Mouse (Mus musculus) T-helper 2 cell (primary cell): ENCODE measurements around the gene E4f1.

Experiments
- in situ Hi-C: fragments of 300-600 bp; cut with MboI, MseI; formaldehyde crosslinking; loops from one replicate; pipeline ENCODE4 v1.15.1; 2025; ENCODE audit warnings: high pct_unique_total_duplicates

E4f1 gene

GRCm38 (mm10) chr17:24416051-24416652 is 54.0 kb downstream of the E4f1 start:
- in situ Hi-C loops, result no loop called here

DNA sequence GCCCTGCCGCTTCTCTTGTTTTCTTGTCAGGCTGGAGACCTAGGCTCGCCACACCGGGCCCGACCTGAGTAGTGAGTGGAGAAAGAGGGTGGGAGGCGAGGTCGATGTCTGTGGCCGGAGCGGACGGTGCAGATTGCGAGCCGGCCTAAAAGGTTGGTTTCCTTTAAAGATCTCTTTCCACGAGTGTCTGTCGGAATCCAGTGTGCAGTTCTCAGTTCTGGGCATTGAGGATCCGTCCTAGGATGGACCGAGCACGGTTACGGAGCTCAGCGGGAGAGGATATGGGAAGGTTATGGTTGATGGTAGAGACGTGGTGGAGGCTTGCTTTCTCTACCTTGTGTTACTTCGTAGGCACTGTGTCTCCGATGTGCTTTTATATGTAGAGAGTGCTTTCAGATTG is 55.1 kb downstream of the E4f1 start:
- in situ Hi-C loops, result no loop called here

DNA sequence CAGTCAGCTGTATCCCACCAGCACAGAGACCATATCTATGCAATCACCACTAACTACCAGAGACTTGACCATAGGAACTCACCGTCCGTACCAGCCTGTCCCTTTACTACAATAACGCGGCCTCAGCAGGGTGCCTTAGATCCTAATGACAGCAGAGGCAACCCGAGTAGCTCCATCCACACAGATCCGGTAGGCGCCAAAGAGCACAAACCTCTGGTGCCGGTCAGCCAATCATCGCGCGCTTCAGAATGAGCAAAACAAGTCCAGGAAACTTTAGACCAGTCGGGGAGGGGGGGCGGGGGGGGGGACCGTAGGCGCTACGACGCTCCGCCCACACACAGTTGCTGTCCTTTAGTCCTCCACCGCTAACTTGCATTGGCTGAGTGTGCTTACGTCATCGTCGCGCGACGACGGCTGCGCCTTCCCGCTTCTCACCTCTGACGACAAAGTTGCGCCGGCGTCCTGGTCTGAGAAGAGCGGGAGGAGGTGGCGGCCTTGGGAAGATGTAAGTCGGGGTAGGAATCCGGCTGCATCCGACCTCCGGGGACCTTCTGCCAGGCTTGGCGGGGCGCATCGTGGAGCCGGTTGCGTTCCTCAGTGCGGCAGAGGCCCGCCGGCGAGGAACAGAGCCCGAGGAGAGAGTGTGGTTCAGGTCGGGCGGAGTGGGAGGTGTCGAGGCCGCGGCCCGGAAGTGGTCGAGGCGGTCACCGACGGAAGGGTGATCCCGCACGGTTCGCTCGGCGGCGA is 55.7 kb downstream of the E4f1 start, which contains the start of gene Rnps1:
Rnps1 (plus strand) TSS at position 336 of the 747 bp plus-strand sequence.
- in situ Hi-C loops, result no loop called here

DNA sequence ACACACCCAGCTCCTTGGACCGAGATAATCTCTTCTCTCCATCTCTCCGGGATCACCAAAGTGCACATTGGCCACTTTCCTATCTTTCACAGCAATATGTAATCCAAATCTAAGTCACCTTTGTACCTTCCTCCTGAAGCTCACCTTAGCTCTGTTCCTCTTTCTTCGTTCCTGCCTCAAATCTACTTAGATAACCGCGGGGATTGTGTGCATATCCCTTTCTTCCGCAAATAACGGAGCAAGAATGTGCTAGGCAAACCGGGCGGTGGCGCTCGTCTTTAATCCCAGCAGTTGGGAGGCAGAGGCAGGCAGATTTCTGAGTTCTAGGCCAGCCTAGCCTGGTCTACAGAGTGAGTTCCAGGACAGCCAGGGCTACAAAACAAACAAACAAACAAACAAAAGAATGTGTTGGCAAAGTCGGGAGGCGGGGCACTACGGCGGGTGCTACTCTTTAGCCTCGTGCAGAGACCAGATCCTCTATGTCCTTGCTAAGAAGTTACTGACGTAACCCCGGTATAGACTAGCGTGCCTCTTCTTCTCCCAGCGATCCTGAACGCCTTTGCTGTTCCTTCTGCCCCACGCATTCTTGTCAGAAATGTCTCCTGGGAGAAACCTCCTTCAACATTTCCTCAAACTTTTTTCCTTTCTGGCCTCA is 56.4 kb downstream of the E4f1 start:
- in situ Hi-C loops, result no loop called here

- in situ Hi-C loops, result no loop called here
These were observed 62.9 kb downstream of the E4f1 start for GRCm38 (mm10) chr17:24407116-24407803.

DNA sequence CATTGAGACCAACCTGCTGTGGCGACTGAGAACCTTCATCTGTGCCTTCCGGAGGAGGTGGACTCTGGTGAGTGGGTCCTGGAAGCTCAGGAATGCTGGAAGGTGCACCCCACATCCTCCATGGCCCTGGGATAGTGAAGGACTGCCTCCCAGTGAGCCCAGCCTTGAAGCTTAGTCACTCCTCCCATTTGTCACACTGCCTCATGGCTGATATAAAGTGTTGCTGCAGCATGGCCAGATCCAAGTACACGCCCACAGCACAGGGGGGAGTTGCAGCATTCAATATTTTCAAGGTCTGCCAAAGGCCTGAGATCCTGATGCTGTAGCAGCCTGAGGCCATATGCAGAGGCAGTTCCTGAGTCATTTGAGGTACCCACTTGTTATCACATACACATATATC is 67.7 kb downstream of the E4f1 start:
- in situ Hi-C loops, result no loop called here

GRCm38 (mm10) chr17:24394456-24394855 is 75.7 kb downstream of the E4f1 start:
- in situ Hi-C loops, result no loop called here
